Mouse (Mus musculus) brain, embryonic 14.5 days (tissue): ENCODE results near the gene Arhgap18.

Experiments used
- CTCF ChIP-seq: fragments of 200-500 bp; IDR thresholded peaks from 2 replicates; pipeline ENCODE4 v1.5.1; 2012; ENCODE audit warnings: inconsistent platforms, mild to moderate bottlenecking, moderate library complexity, borderline replicate concordance; ENCODE audit not compliant: insufficient read depth, insufficient read length; ENCODE audit errors: extremely low read depth
- POLR2A ChIP-seq: fragments of 200-500 bp; IDR thresholded peaks from 2 replicates; pipeline ENCODE4 v1.6.1; 2012; ENCODE audit warnings: mild to moderate bottlenecking, inconsistent platforms, borderline replicate concordance; ENCODE audit not compliant: poor library complexity, insufficient read depth, insufficient read length, severe bottlenecking; ENCODE audit errors: extremely low read depth

DNA sequence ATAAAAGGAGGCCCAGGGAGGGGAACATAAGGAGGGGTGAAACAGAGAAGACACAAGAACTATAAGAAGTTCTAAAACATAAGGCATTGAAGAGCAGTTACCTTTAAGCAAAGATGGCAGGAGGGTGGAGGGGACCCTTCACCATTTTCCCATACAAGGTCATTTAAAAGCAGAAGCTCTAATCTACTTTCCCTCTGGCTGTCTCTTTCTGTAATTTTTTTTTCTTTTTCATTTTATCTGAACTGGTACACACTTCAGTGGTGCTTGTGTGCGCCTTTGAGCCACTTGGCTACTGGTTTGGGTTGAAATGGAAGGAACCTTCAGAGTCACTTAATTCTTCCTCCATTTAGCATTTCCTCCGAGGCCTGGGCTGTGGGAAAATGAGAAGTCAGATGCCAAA is 15.7 kb downstream of the Arhgap18 start:
- TF ChIP-seq CTCF (no peak), POLR2A (no peak)
